ENCODE assay signal across 8 mouse cellular contexts in genomic region chr11:12810949-12811881, GRCm38 (mm10).
DNase-seq lines count a peak whose midpoint lies in the region; ATAC-seq and TF ChIP-seq lines count a peak whose summit lies in the region.

No protein-coding gene starts in this region.

- 44% methylated on average over 11 of the region's 11 CpGs for WGBS in heart, embryonic 12.5 days
- 37% methylated on average over 11 of the region's 11 CpGs for WGBS in kidney, embryonic 16.5 days
- WGBS in limb, embryonic 14.5 days: 36% methylated on average over 11 of the region's 11 CpGs
- WGBS in neural tube, embryonic 13.5 days: 47% methylated on average over 11 of the region's 11 CpGs

- no peaks in the 10 kb centered on the region for H3K36me3 ChIP-seq in heart, embryonic 12.5 days
- no peaks in the 10 kb centered on the region for H3K36me3 ChIP-seq in kidney, embryonic 16.5 days (ENCODE audit: insufficient read depth, low read length)
- no peaks in the 10 kb centered on the region for H3K36me3 ChIP-seq in limb, embryonic 14.5 days (ENCODE audit: control insufficient read depth, insufficient read depth, low read length)
- no peaks in the 10 kb centered on the region for H3K36me3 ChIP-seq in neural tube, embryonic 13.5 days

- H3K27me3 ChIP-seq in heart, embryonic 12.5 days (replicated peaks): no peaks in the 10 kb centered on the region
- no peaks in the 10 kb centered on the region for H3K27me3 ChIP-seq in kidney, embryonic 16.5 days (ENCODE audit: insufficient read depth, low read length)
- no peaks in the 10 kb centered on the region for H3K27me3 ChIP-seq in limb, embryonic 14.5 days (ENCODE audit: control insufficient read depth, insufficient read depth, low read length)
- no peaks in the 10 kb centered on the region for H3K27me3 ChIP-seq in neural tube, embryonic 13.5 days

- ATAC-seq in heart, embryonic 12.5 days (ENCODE audit: insufficient number of reproducible peaks, low FRiP score): 0 out of 2 replicates have a peak, but pooled peaks have one; percentile 22
- ATAC-seq in kidney, embryonic 16.5 days (ENCODE audit: low FRiP score, low TSS enrichment): peak; percentile 90
- peak; percentile 73 for ATAC-seq in limb, embryonic 14.5 days (ENCODE audit: low FRiP score, low read depth)
- ATAC-seq in neural tube, embryonic 13.5 days (ENCODE audit: low read depth): peak; percentile 92

- H3K27ac ChIP-seq in heart, embryonic 12.5 days (ENCODE audit: poor library complexity, severe bottlenecking): no peak overlapping the region
- no peak overlapping the region for H3K27ac ChIP-seq in kidney, embryonic 16.5 days (ENCODE audit: low read length)
- no peak overlapping the region for H3K27ac ChIP-seq in limb, embryonic 14.5 days (replicated peaks; ENCODE audit: low read depth, low read length)
- 0 out of 2 replicates have a peak overlapping the region, but pooled peaks have one; percentile 6 for H3K27ac ChIP-seq in neural tube, embryonic 13.5 days (replicated peaks)

- DNase-seq in thymus, postnatal 25 days: peak; percentile 1
- no peak for DNase-seq in thymus, adult 18-20 months
- DNase-seq in embryo, embryonic 9.5 days (ENCODE audit: extremely low spot score): peak; percentile 78
- DNase-seq in limb, embryonic 14.5 days (ENCODE audit: low spot score): peak; percentile 84
- DNase-seq in yolk sac, embryonic 10.5 days (ENCODE audit: low spot score): peak; percentile 53

- no peak for TF ChIP-seq POLR2A in limb, embryonic 14.5 days (IDR thresholded peaks at IDR 0.05; ENCODE audit: borderline replicate concordance, extremely low read depth, insufficient read depth, insufficient read length)

- H3K4me1 ChIP-seq in heart, embryonic 12.5 days (replicated peaks): no peaks in the 10 kb centered on the region
- no peaks in the 10 kb centered on the region for H3K4me1 ChIP-seq in kidney, embryonic 16.5 days (ENCODE audit: insufficient read depth, low read length)
- H3K4me1 ChIP-seq in limb, embryonic 14.5 days (ENCODE audit: control insufficient read depth, insufficient read depth, low read length): no peaks in the 10 kb centered on the region
- H3K4me1 ChIP-seq in neural tube, embryonic 13.5 days (replicated peaks): peaks cover 6% of the 10 kb centered on the region

- H3K4me3 ChIP-seq in heart, embryonic 12.5 days: no peak overlapping the region
- no peak overlapping the region for H3K4me3 ChIP-seq in kidney, embryonic 16.5 days (ENCODE audit: low read length)
- no peak overlapping the region for H3K4me3 ChIP-seq in limb, embryonic 14.5 days (replicated peaks; ENCODE audit: low read length)
- H3K4me3 ChIP-seq in neural tube, embryonic 13.5 days: no peak overlapping the region

- H3K9ac ChIP-seq in heart, embryonic 12.5 days: no peak overlapping the region
- 0 out of 2 replicates have a peak overlapping the region, but pooled peaks have one; percentile 37 for H3K9ac ChIP-seq in kidney, embryonic 16.5 days (replicated peaks; ENCODE audit: low read length)
- H3K9ac ChIP-seq in limb, embryonic 14.5 days (ENCODE audit: low read depth, low read length, severe bottlenecking): no peak overlapping the region
- H3K9ac ChIP-seq in neural tube, embryonic 13.5 days: no peak overlapping the region

- no peaks in the 10 kb centered on the region for H3K9me3 ChIP-seq in heart, embryonic 12.5 days (replicated peaks)
- H3K9me3 ChIP-seq in kidney, embryonic 16.5 days (ENCODE audit: low read length): no peaks in the 10 kb centered on the region
- H3K9me3 ChIP-seq in limb, embryonic 14.5 days (ENCODE audit: control insufficient read depth, low read length): no peaks in the 10 kb centered on the region
- H3K9me3 ChIP-seq in neural tube, embryonic 13.5 days: no peaks in the 10 kb centered on the region

- H3K4me2 ChIP-seq in heart, embryonic 12.5 days: peak overlapping the region; percentile 42
- H3K4me2 ChIP-seq in kidney, embryonic 16.5 days (replicated peaks; ENCODE audit: low read depth, low read length): peak overlapping the region; percentile 28; the same call in 1 of the 2 replicates
- no peak overlapping the region; the same call in 1 of the 2 replicates for H3K4me2 ChIP-seq in limb, embryonic 14.5 days (replicated peaks; ENCODE audit: low read depth, low read length, severe bottlenecking)
- peak overlapping the region; percentile 22; the same call in 1 of the 2 replicates for H3K4me2 ChIP-seq in neural tube, embryonic 13.5 days

Comparison
In these comparisons a context has a peak if more than half of its experiments do, and no peak if none do; other contexts are left out.
1. DNase-seq: peak in thymus, postnatal 25 days (single experiment), embryo, embryonic 9.5 days (single experiment), limb, embryonic 14.5 days (single experiment) and yolk sac, embryonic 10.5 days (single experiment); none in thymus, adult 18-20 months (0 of 2).
2. ATAC-seq: peak in every context shown above with its lines; median percentile 92 in neural tube, embryonic 13.5 days; 90 in kidney, embryonic 16.5 days; 73 in limb, embryonic 14.5 days; 22 in heart, embryonic 12.5 days.